Mouse (Mus musculus): ENCODE data around the gene Met. TPM values are rescaled to one million over a fixed set of nuclear protein-coding genes. Genes with fewer than 3 reads are reported as not detected.

The Met gene
- polyA plus RNA-seq, 1 experiment: 1.6 TPM

- H3K27me3 ChIP-seq (ENCODE audit: control insufficient read depth, insufficient read depth, low read length): no peaks in the 10 kb centered on the region
- no peak for DNase-seq
- no peaks in the 10 kb centered on the region for H3K4me1 ChIP-seq (replicated peaks; ENCODE audit: control insufficient read depth, insufficient read depth, low read length)
- H3K27ac ChIP-seq (ENCODE audit: control insufficient read depth, insufficient read depth, low read length): no peak overlapping the region
- no peaks in the 10 kb centered on the region for H3K36me3 ChIP-seq (ENCODE audit: control insufficient read depth, insufficient read depth, low read length)
- TF ChIP-seq CTCF (IDR thresholded peaks at IDR 0.05; ENCODE audit: borderline replicate concordance, control insufficient read depth, extremely low read depth, insufficient read depth, low read length, poor library complexity): no peak
- TF ChIP-seq POLR2A (IDR thresholded peaks at IDR 0.05; ENCODE audit: control insufficient read depth, extremely low read depth, insufficient read depth, low read length, poor library complexity): no peak
- H3K4me3 ChIP-seq (ENCODE audit: control insufficient read depth, insufficient read depth, low read length): no peak overlapping the region
- 93% methylated on average over 3 of the region's 3 CpGs for WGBS
These were observed 98.3 kb downstream of the Met start for GRCm38 (mm10) chr6:17561886-17562285.

GRCm38 (mm10) chr6:17562472-17563088 is 99.0 kb downstream of the Met start:
- H3K27me3 ChIP-seq (ENCODE audit: control insufficient read depth, insufficient read depth, low read length): no peaks in the 10 kb centered on the region
- TF ChIP-seq POLR2A (IDR thresholded peaks at IDR 0.05; ENCODE audit: control insufficient read depth, extremely low read depth, insufficient read depth, low read length, poor library complexity) (no peak), CTCF (IDR thresholded peaks at IDR 0.05; ENCODE audit: borderline replicate concordance, control insufficient read depth, extremely low read depth, insufficient read depth, low read length, poor library complexity) (no peak)
- no peak for DNase-seq
- 86% methylated on average over 10 of the region's 10 CpGs for WGBS
- H3K27ac ChIP-seq (ENCODE audit: control insufficient read depth, insufficient read depth, low read length): no peak overlapping the region
- no peaks in the 10 kb centered on the region for H3K36me3 ChIP-seq (ENCODE audit: control insufficient read depth, insufficient read depth, low read length)
- H3K4me3 ChIP-seq (ENCODE audit: control insufficient read depth, insufficient read depth, low read length): no peak overlapping the region
- no peaks in the 10 kb centered on the region for H3K4me1 ChIP-seq (replicated peaks; ENCODE audit: control insufficient read depth, insufficient read depth, low read length)

GRCm38 (mm10) chr6:17568702-17569352 is 105.2 kb downstream of the Met start:
- no peak for DNase-seq
- no peaks in the 10 kb centered on the region for H3K27me3 ChIP-seq (ENCODE audit: control insufficient read depth, insufficient read depth, low read length)
- no peak for TF ChIP-seq POLR2A (IDR thresholded peaks at IDR 0.05; ENCODE audit: control insufficient read depth, extremely low read depth, insufficient read depth, low read length, poor library complexity)
- TF ChIP-seq CTCF (IDR thresholded peaks at IDR 0.05; ENCODE audit: borderline replicate concordance, control insufficient read depth, extremely low read depth, insufficient read depth, low read length, poor library complexity): no peak
- H3K4me1 ChIP-seq (replicated peaks; ENCODE audit: control insufficient read depth, insufficient read depth, low read length): no peaks in the 10 kb centered on the region
- H3K27ac ChIP-seq (ENCODE audit: control insufficient read depth, insufficient read depth, low read length): no peak overlapping the region
- no peaks in the 10 kb centered on the region for H3K36me3 ChIP-seq (ENCODE audit: control insufficient read depth, insufficient read depth, low read length)
- no peak overlapping the region for H3K4me3 ChIP-seq (ENCODE audit: control insufficient read depth, insufficient read depth, low read length)
- WGBS: 98% methylated on average over 11 of the region's 11 CpGs

GRCm38 (mm10) chr6:17573227-17573626 is 109.6 kb downstream of the Met start:
- no peaks in the 10 kb centered on the region for H3K4me1 ChIP-seq (replicated peaks; ENCODE audit: control insufficient read depth, insufficient read depth, low read length)
- 89% methylated on average over 5 of the region's 5 CpGs for WGBS
- no peak overlapping the region for H3K27ac ChIP-seq (ENCODE audit: control insufficient read depth, insufficient read depth, low read length)
- no peak for DNase-seq
- H3K36me3 ChIP-seq (ENCODE audit: control insufficient read depth, insufficient read depth, low read length): no peaks in the 10 kb centered on the region
- H3K4me3 ChIP-seq (ENCODE audit: control insufficient read depth, insufficient read depth, low read length): no peak overlapping the region
- H3K27me3 ChIP-seq (ENCODE audit: control insufficient read depth, insufficient read depth, low read length): no peaks in the 10 kb centered on the region
- TF ChIP-seq POLR2A (IDR thresholded peaks at IDR 0.05; ENCODE audit: control insufficient read depth, extremely low read depth, insufficient read depth, low read length, poor library complexity): no peak
- TF ChIP-seq CTCF (IDR thresholded peaks at IDR 0.05; ENCODE audit: borderline replicate concordance, control insufficient read depth, extremely low read depth, insufficient read depth, low read length, poor library complexity): no peak

GRCm38 (mm10) chr6:17573732-17574131 is 110.1 kb downstream of the Met start:
- 99% methylated on average over 2 of the region's 2 CpGs for WGBS
- Histone ChIP-seq H3K27ac (ENCODE audit: control insufficient read depth, insufficient read depth, low read length) (no peak overlapping the region), H3K27me3 (ENCODE audit: control insufficient read depth, insufficient read depth, low read length) (no peaks in the 10 kb centered on the region), H3K4me3 (ENCODE audit: control insufficient read depth, insufficient read depth, low read length) (no peak overlapping the region), H3K4me1 (replicated peaks; ENCODE audit: control insufficient read depth, insufficient read depth, low read length) (no peaks in the 10 kb centered on the region), H3K36me3 (ENCODE audit: control insufficient read depth, insufficient read depth, low read length) (no peaks in the 10 kb centered on the region)
- no peak for DNase-seq
- TF ChIP-seq CTCF (IDR thresholded peaks at IDR 0.05; ENCODE audit: borderline replicate concordance, control insufficient read depth, extremely low read depth, insufficient read depth, low read length, poor library complexity) (no peak), POLR2A (IDR thresholded peaks at IDR 0.05; ENCODE audit: control insufficient read depth, extremely low read depth, insufficient read depth, low read length, poor library complexity) (no peak)

GRCm38 (mm10) chr6:17578092-17578760 is 114.6 kb downstream of the Met start:
- no peak overlapping the region for H3K4me3 ChIP-seq (ENCODE audit: control insufficient read depth, insufficient read depth, low read length)
- no peak for TF ChIP-seq CTCF (IDR thresholded peaks at IDR 0.05; ENCODE audit: borderline replicate concordance, control insufficient read depth, extremely low read depth, insufficient read depth, low read length, poor library complexity)
- no peak for TF ChIP-seq POLR2A (IDR thresholded peaks at IDR 0.05; ENCODE audit: control insufficient read depth, extremely low read depth, insufficient read depth, low read length, poor library complexity)
- H3K27ac ChIP-seq (ENCODE audit: control insufficient read depth, insufficient read depth, low read length): no peak overlapping the region
- 63% methylated on average over 3 of the region's 3 CpGs for WGBS
- H3K36me3 ChIP-seq (ENCODE audit: control insufficient read depth, insufficient read depth, low read length): no peaks in the 10 kb centered on the region
- no peaks in the 10 kb centered on the region for H3K4me1 ChIP-seq (replicated peaks; ENCODE audit: control insufficient read depth, insufficient read depth, low read length)
- DNase-seq: no peak
- H3K27me3 ChIP-seq (ENCODE audit: control insufficient read depth, insufficient read depth, low read length): no peaks in the 10 kb centered on the region

Measured in thymus, adult 2 months (tissue).